Mouse (Mus musculus): ENCODE results near the gene Ccr5.
A peak's percentile ranks its signal among the peaks of the same experiment; 100 is the strongest.
"Not testable (repeated sequence)": the region's sequence is repeated elsewhere in the genome, so short reads cannot be mapped to it uniquely, and the experiment has no call there.

The Ccr5 gene

DNA sequence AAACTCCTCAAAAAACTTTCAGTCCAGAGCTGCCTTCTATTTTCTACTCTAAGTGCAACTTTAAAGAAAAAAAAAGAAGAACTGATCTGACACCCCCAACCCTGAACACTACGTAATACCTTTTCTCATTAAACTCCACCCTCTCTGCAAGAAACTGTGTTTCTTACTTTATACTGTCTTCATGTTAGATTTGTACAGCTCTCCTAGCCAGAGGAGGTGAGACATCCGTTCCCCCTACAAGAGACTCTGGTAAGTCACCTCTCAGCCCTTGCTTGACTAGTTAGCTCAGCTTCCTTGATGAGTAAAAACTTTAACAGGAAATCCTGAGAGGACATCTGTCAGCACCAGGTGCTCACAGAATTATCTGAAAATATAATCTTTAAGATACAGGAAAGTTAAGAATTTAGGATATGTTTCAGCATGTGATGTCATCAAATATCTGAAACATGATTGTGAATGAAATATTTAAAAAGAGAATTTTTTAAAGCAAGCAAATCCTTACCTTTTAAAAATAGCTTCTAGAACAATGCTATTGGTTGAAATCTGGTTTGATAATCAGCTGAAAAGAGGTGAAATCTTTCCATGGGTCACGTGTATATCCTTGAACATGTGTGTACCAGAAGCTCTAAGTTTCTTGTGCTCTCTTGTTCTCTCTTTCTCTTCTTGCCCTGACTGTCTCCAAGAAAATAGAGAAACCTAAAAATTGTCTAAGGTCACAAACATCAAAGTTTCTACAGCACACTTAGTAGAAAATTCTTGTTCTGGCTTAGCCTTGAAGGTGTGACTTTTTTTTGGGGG lies at the start of gene Ccr5:
Gene Ccr5, plus strand, starts transcription at position 157 of the 798 bp plus-strand sequence.
- DNase-seq (ENCODE audit: extremely low read depth, insufficient read length, low spot score): no peak

DNA sequence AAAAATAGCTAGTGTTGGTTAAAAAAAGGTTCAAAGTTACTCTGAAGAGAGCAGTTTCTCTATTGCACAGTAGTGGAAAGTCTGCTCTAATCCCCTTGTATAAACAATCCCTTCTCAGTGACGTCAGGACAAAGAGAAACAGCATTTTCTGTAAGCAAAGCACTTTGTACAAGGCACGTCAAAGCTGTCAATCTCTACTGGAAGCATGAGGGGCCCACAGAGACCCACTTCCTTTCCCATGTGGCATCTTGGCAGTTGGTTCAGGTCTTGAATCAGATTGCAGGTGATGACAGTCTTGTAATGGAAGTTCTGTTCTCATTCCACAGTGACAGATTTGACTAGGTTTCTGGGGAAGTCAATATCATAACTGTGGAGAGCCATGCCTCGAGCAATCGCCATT lies 41.5 kb upstream of the Ccr5 start:
- DNase-seq (ENCODE audit: extremely low read depth, insufficient read length, low spot score): no peak

DNA sequence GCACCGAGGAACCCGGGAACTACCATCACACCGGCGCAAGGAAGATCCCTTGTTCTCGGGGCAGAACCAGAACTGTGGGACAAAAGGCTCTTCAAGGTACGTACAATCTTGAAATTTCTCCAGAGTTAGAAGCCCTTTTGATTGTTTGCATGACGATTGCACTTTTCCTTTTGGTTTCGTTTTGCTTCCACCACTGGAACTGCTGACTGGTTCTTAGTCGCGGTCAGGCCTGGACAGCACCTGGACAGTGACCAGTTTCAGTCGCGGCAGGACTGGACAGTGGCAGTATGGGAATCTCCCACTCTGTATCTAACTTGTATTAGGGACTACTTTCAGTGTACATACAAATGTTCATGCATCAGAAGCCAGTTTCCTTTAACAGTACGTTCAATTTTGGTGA lies 40.9 kb upstream of the Ccr5 start:
- not testable (repeated sequence) for DNase-seq (ENCODE audit: extremely low read depth, insufficient read length, low spot score)

DNA sequence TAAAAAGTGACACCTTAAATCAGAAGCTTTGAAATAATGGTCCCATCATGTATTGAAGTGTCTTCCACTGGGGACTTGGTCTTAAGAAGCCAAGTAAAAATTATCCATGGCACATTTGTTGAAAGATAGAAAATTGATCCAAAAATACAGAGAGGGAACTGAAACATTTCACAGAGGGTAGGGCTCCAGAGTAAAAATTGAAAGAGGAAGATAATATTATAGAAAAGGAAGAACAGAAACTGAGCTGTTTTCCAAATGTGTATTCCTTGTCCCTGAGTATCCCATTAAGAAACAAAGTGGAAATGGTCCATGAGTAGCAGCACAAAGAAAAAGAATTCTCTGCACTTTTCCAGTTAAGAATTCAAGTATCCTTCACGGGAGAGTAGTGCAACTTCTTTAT lies 30.9 kb upstream of the Ccr5 start:
- no peak for DNase-seq (ENCODE audit: extremely low read depth, insufficient read length, low spot score)

- DNase-seq (ENCODE audit: extremely low read depth, insufficient read length, low spot score): no peak
Measured at GRCm38 (mm10) chr9:124099127-124099526, 22.2 kb upstream of the Ccr5 start.

GRCm38 (mm10) chr9:124100357-124100756 lies 21.0 kb upstream of the Ccr5 start:
- no peak for DNase-seq (ENCODE audit: extremely low read depth, insufficient read length, low spot score)

GRCm38 (mm10) chr9:124101723-124102122 lies 19.6 kb upstream of the Ccr5 start, which contains the start of gene Ccr2:
Ccr2 (plus strand) TSS chr9:124101950.
- no peak for DNase-seq (ENCODE audit: extremely low read depth, insufficient read length, low spot score)

GRCm38 (mm10) chr9:124103199-124103598 lies 18.1 kb upstream of the Ccr5 start:
- no peak for DNase-seq (ENCODE audit: extremely low read depth, insufficient read length, low spot score)

DNA sequence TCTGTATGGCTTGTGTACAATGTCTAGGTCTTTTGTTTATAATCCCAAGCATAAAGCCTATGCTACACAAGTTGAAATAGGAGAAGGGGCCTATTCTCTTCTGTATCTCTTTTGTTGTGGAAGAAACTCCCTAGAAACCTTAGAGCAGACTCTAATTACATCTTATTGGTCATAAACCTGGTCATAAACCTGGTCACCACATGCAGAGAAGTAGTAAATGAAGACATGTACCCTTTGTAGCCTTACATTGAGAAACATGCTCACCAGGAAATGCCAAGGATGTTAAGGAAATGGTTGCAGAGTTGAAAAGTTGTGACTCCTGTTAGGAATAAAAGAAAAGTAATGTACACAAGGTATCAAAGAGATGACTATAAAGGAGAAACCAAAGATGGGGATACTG lies 16.1 kb upstream of the Ccr5 start:
- no peak for DNase-seq (ENCODE audit: extremely low read depth, insufficient read length, low spot score)

DNA sequence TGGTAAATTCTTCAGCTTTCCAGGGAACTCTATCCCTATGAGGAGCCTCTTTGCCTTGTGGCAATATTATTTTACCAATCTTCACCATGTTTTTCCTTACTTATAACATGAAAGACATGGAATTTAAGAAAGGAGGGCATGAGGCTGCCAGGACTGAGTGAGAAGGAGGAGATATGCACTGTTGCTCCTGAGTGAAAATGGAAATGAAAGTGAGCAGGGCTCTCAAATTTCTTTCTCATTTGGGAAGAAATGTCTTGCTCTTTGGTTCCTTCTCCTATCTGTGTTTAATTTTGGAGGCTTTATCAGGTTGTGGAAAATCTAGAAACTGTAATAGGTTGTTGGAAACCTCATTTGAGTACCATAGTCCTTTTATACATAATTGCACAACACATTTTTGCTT lies 14.1 kb upstream of the Ccr5 start:
- DNase-seq (ENCODE audit: extremely low read depth, insufficient read length, low spot score): no peak

DNA sequence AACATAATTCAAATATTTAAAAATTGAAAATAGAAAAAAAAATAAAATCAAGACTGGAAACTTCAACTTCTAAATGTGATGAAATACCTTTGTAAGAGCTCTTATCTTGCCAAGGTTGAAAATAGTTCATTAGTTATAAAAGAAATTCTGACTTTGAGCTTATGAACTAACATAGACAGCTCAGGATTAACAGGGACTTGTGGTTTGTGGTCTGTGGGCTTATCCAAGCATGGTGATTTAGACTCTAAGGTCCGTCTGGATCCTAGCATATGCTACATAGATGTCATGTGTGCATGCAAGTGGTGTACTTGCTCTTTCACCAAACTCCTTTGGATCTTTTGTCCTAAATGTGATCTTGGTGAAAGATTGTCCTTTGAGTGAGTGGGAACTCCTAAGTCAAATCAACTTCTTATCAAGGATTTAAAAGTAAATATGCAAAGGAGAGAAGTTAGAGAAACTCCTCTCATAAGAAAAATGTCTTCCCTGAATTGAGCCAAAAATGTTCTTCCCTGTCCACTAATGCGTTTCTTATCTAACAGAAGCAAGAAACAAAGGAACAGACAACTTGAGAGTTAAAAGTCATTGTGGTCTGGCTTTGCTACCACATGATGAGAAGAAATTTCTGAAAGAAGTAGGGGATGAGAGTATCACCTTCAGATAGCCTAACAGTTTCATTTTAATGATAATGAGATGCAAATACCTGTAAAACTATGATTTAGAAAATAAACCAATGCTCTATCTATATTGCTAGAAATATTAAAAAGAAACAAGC lies 12.8 kb upstream of the Ccr5 start:
- DNase-seq (ENCODE audit: extremely low read depth, insufficient read length, low spot score): no peak

DNA sequence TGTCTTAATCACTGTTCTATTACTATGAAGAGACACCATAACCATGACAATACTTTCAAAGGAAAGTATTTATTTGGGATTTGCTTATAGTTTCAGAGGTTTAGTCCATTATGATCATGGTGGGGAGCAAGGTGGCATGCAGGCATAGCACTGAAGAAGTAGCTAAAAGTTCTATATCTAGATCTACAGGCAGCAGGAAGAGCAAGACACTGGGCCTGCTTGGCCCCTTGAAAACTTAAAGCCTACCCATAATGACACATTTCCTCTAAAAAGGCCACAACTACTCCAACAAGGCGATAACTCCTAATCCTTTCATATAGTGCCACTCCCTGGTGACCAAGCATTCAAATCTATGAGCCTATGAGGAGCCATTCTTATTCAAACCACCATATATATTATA lies 9.3 kb upstream of the Ccr5 start:
- DNase-seq (ENCODE audit: extremely low read depth, insufficient read length, low spot score): no peak

GRCm38 (mm10) chr9:124112591-124113239 lies 8.6 kb upstream of the Ccr5 start:
- no peak for DNase-seq (ENCODE audit: extremely low read depth, insufficient read length, low spot score)

- no peak for DNase-seq (ENCODE audit: extremely low read depth, insufficient read length, low spot score)
Measured at GRCm38 (mm10) chr9:124113777-124114176, 7.6 kb upstream of the Ccr5 start.

DNA sequence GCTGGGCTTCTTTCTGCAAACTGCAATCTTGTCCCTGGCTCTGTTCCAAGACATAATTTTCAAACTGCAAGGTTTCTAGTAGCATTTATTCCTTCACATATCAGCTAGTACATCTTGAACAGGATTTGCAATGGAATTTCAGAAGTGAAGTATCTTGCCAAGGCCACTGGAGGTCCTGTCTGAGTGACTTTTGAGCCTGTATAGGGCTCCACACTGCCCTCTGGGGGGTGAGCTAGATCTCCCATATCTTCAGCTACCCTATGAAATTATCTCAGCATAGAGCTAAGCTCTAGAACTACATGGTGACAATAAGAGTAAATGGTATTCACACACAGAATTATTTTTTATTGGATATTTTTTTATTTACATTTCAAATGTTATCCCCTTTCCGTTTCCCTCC lies 2.9 kb upstream of the Ccr5 start:
- no peak for DNase-seq (ENCODE audit: extremely low read depth, insufficient read length, low spot score)

GRCm38 (mm10) chr9:124125576-124125975 lies 4.2 kb downstream of the Ccr5 start:
- peak; percentile 5 for DNase-seq (ENCODE audit: extremely low read depth, insufficient read length, low spot score)

GRCm38 (mm10) chr9:124126373-124126772 lies 5.0 kb downstream of the Ccr5 start:
- no peak for DNase-seq (ENCODE audit: extremely low read depth, insufficient read length, low spot score)

- no peak for DNase-seq (ENCODE audit: extremely low read depth, insufficient read length, low spot score)
Measured at GRCm38 (mm10) chr9:124127412-124127811, 6.1 kb downstream of the Ccr5 start.

DNA sequence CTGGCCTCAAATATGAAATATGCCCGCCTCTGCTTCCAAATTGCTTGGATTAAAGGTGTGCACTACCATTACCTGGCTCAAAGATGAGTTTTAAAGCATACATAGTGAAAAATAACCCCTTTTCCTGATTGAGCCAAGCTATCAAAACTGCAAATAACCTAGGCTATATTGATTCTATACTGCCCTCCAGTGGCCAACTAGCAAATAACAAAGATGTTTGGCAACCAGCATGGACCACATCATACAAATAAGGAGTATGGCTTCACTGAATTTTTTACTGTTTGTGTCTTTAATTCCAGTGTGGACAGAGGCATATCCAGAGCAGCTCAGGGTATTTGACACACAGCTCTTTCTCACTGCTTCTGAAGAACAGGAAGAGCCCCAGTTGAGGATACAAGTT lies 7.0 kb downstream of the Ccr5 start:
- no peak for DNase-seq (ENCODE audit: extremely low read depth, insufficient read length, low spot score)

GRCm38 (mm10) chr9:124132899-124133298 lies 11.6 kb downstream of the Ccr5 start:
- not testable (repeated sequence) for DNase-seq (ENCODE audit: extremely low read depth, insufficient read length, low spot score)

- DNase-seq (ENCODE audit: extremely low read depth, insufficient read length, low spot score): not testable (repeated sequence)
Measured at GRCm38 (mm10) chr9:124134919-124135318, 13.6 kb downstream of the Ccr5 start.
